Mouse (Mus musculus): ENCODE measurements around the gene Hdac9.

- TF ChIP-seq CTCF (IDR thresholded peaks at IDR 0.05; ENCODE audit: low read depth) (no peak), EP300 (IDR thresholded peaks at IDR 0.05; ENCODE audit: low read depth) (no peak)
These were observed 485.1 kb downstream of the Hdac9 start for GRCm38 (mm10) chr12:34431832-34432231.
